Mouse (Mus musculus) CH12F3 (cell line): ENCODE results near the gene Gata5.

Experiments
- in situ Hi-C: fragments of 300-500 bp; cut with MboI; formaldehyde crosslinking; loops from 2 replicates; pipeline ENCODE4 v1.14.3; 2020; ENCODE audit warnings: low sequenced_read_pairs

Gene Gata5

GRCm38 (mm10) chr2:180334551-180334986 is at the start of gene Gata5:
Gene Gata5, minus strand, starts transcription at chr2:180334699.
- in situ Hi-C loops: no loop called here

- in situ Hi-C loops: no loop called here
Observed at GRCm38 (mm10) chr2:180376730-180377129, 42.2 kb upstream of the Gata5 start.

GRCm38 (mm10) chr2:180373256-180373655 is 38.8 kb upstream of the Gata5 start:
- in situ Hi-C loops: no loop called here

- in situ Hi-C loops: no loop called here
Observed at GRCm38 (mm10) chr2:180368359-180368758, 33.9 kb upstream of the Gata5 start.

GRCm38 (mm10) chr2:180367350-180367749 is 32.9 kb upstream of the Gata5 start:
- in situ Hi-C loops: no loop called here

- in situ Hi-C loops: no loop called here
Observed at GRCm38 (mm10) chr2:180363434-180363720, 28.9 kb upstream of the Gata5 start.

GRCm38 (mm10) chr2:180362585-180363433 is 28.3 kb upstream of the Gata5 start:
- in situ Hi-C loops: no loop called here

- in situ Hi-C loops: no loop called here
Observed at GRCm38 (mm10) chr2:180359062-180359461, 24.6 kb upstream of the Gata5 start.

- in situ Hi-C loops: no loop called here
Observed at GRCm38 (mm10) chr2:180353338-180353737, 18.8 kb upstream of the Gata5 start.

- in situ Hi-C loops: no loop called here
Observed at GRCm38 (mm10) chr2:180350700-180351099, 16.2 kb upstream of the Gata5 start.

GRCm38 (mm10) chr2:180346820-180347497 is 12.5 kb upstream of the Gata5 start:
- in situ Hi-C loops: no loop called here

- in situ Hi-C loops: loop anchor here (5.0 kb wide), 1 partner anchor 71 kb away; the partner anchor contains the start of gene Cables2
Observed at GRCm38 (mm10) chr2:180343092-180343491, 8.6 kb upstream of the Gata5 start.

GRCm38 (mm10) chr2:180342189-180342588 is 7.7 kb upstream of the Gata5 start:
- in situ Hi-C loops: loop anchor here (5.0 kb wide), 1 partner anchor 70 kb away; the partner anchor contains the start of gene Cables2

- in situ Hi-C loops: loop anchor here (5.0 kb wide), 1 partner anchor 69 kb away; the partner anchor contains the start of gene Cables2
Observed at GRCm38 (mm10) chr2:180341229-180341628, 6.7 kb upstream of the Gata5 start.

GRCm38 (mm10) chr2:180339886-180340285 is 5.4 kb upstream of the Gata5 start:
- in situ Hi-C loops: loop anchor here (5.0 kb wide), 1 partner anchor 68 kb away; the partner anchor contains the start of gene Cables2

- in situ Hi-C loops: no loop called here
Observed at GRCm38 (mm10) chr2:180333778-180334550, 535 bp downstream of the Gata5 start.

- in situ Hi-C loops: no loop called here
Observed at GRCm38 (mm10) chr2:180329466-180329865, 5.0 kb downstream of the Gata5 start.

- in situ Hi-C loops: no loop called here
Observed at GRCm38 (mm10) chr2:180322674-180323355, 11.7 kb downstream of the Gata5 start.

- in situ Hi-C loops: no loop called here
Observed at GRCm38 (mm10) chr2:180320216-180320615, 14.3 kb downstream of the Gata5 start.

GRCm38 (mm10) chr2:180317591-180317990 is 16.9 kb downstream of the Gata5 start:
- in situ Hi-C loops: no loop called here

- in situ Hi-C loops: no loop called here
Observed at GRCm38 (mm10) chr2:180314292-180314691, 20.2 kb downstream of the Gata5 start.
